30 mouse cellular contexts compared by ENCODE assay signal in genomic region chr6:91948426-91948825, GRCm38 (mm10). TPM values are rescaled to one million over a fixed set of nuclear protein-coding genes. Genes with fewer than 3 reads are reported as not detected.
A peak's percentile ranks its signal among the peaks of the same experiment; 100 is the strongest.
DNase-seq lines count a peak whose midpoint lies in the region; ATAC-seq and TF ChIP-seq lines count a peak whose summit lies in the region.
"Had no signal": no experiment of that assay in that cellular context is flagged by ENCODE, and none has a peak within 500 bp of the region (broad histone marks: within the 10 kb centered on the region; RNA-seq: fewer than 3 reads in every experiment).

No protein-coding gene starts in this region.

- H3K27ac ChIP-seq in hindbrain, postnatal 0 days = no peak overlapping the region
- no peak overlapping the region for H3K27ac ChIP-seq in hindbrain, embryonic 16.5 days (ENCODE audit: low read depth, low read length)
- H3K27ac ChIP-seq in midbrain, embryonic 14.5 days (replicated peaks; ENCODE audit: low read depth, low read length) = no peak overlapping the region
- H3K27ac ChIP-seq in midbrain, embryonic 16.5 days (ENCODE audit: low read length) = no peak overlapping the region
- H3K27ac ChIP-seq: forebrain, embryonic 12.5 days; heart, embryonic 10.5 days; heart, embryonic 15.5 days; hindbrain, embryonic 15.5 days; intestine, embryonic 15.5 days; kidney, postnatal 0 days; limb, embryonic 12.5 days; liver, embryonic 15.5 days; lung, embryonic 15.5 days; midbrain, embryonic 15.5 days had no signal

- no peak overlapping the region for H3K9ac ChIP-seq in hindbrain, postnatal 0 days (replicated peaks; ENCODE audit: low read length)
- no peak overlapping the region for H3K9ac ChIP-seq in hindbrain, embryonic 16.5 days (ENCODE audit: low read depth, low read length)
- H3K9ac ChIP-seq in midbrain, embryonic 14.5 days (replicated peaks; ENCODE audit: low read length) = no peak overlapping the region
- no peak overlapping the region for H3K9ac ChIP-seq in midbrain, embryonic 16.5 days (ENCODE audit: low read depth, low read length)
- H3K9ac ChIP-seq: forebrain, embryonic 12.5 days; heart, embryonic 15.5 days; hindbrain, embryonic 15.5 days; intestine, embryonic 15.5 days; limb, embryonic 12.5 days; liver, embryonic 15.5 days; lung, embryonic 15.5 days; midbrain, embryonic 15.5 days had no signal

- no peak overlapping the region for H3K4me3 ChIP-seq in hindbrain, postnatal 0 days (ENCODE audit: low read length)
- H3K4me3 ChIP-seq in hindbrain, embryonic 16.5 days (ENCODE audit: low read length) = no peak overlapping the region
- H3K4me3 ChIP-seq in midbrain, embryonic 14.5 days (replicated peaks; ENCODE audit: low read depth, low read length) = no peak overlapping the region
- H3K4me3 ChIP-seq in midbrain, embryonic 16.5 days (ENCODE audit: low read depth, low read length) = no peak overlapping the region
- H3K4me3 ChIP-seq: erythroblast, embryonic 14.5 days; forebrain, embryonic 12.5 days; heart, embryonic 10.5 days; heart, embryonic 15.5 days; hindbrain, embryonic 15.5 days; intestine, embryonic 15.5 days; limb, embryonic 12.5 days; liver, embryonic 15.5 days; lung, embryonic 15.5 days; midbrain, embryonic 15.5 days had no signal

- no peaks in the 10 kb centered on the region for H3K36me3 ChIP-seq in hindbrain, postnatal 0 days (ENCODE audit: insufficient read depth, low read length)
- no peaks in the 10 kb centered on the region for H3K36me3 ChIP-seq in hindbrain, embryonic 16.5 days (ENCODE audit: control insufficient read depth, insufficient read depth, low read length)
- H3K36me3 ChIP-seq in midbrain, embryonic 14.5 days (ENCODE audit: control insufficient read depth, insufficient read depth, low read length) = no peaks in the 10 kb centered on the region
- no peaks in the 10 kb centered on the region for H3K36me3 ChIP-seq in midbrain, embryonic 16.5 days (ENCODE audit: control insufficient read depth, insufficient read depth, low read length)
- H3K36me3 ChIP-seq: forebrain, embryonic 12.5 days; heart, embryonic 10.5 days; heart, embryonic 15.5 days; hindbrain, embryonic 15.5 days; intestine, embryonic 15.5 days; limb, embryonic 12.5 days; liver, embryonic 15.5 days; lung, embryonic 15.5 days; midbrain, embryonic 15.5 days had no signal

- no peak overlapping the region for H3K4me2 ChIP-seq in hindbrain, postnatal 0 days (ENCODE audit: low read depth, low read length)
- no peak overlapping the region for H3K4me2 ChIP-seq in hindbrain, embryonic 16.5 days (ENCODE audit: low read length)
- H3K4me2 ChIP-seq in midbrain, embryonic 14.5 days (ENCODE audit: low read length) = no peak overlapping the region
- no peak overlapping the region for H3K4me2 ChIP-seq in midbrain, embryonic 16.5 days (ENCODE audit: low read length)
- H3K4me2 ChIP-seq: forebrain, embryonic 12.5 days; heart, embryonic 15.5 days; hindbrain, embryonic 15.5 days; intestine, embryonic 15.5 days; limb, embryonic 12.5 days; liver, embryonic 15.5 days; lung, embryonic 15.5 days; midbrain, embryonic 15.5 days had no signal

- ATAC-seq in hindbrain, postnatal 0 days = no peak
- ATAC-seq in hindbrain, embryonic 16.5 days = no peak
- no peak for ATAC-seq in midbrain, embryonic 14.5 days (ENCODE audit: low FRiP score, low TSS enrichment)
- ATAC-seq in midbrain, embryonic 16.5 days = no peak
- ATAC-seq: intestine, embryonic 15.5 days; midbrain, embryonic 15.5 days had no signal

- H3K4me1 ChIP-seq in hindbrain, postnatal 0 days (ENCODE audit: insufficient read depth, low read length) = no peaks in the 10 kb centered on the region
- H3K4me1 ChIP-seq in hindbrain, embryonic 16.5 days (ENCODE audit: control insufficient read depth, insufficient read depth, low read depth, low read length) = no peaks in the 10 kb centered on the region
- H3K4me1 ChIP-seq in midbrain, embryonic 14.5 days (ENCODE audit: control insufficient read depth, insufficient read depth, low read length) = no peaks in the 10 kb centered on the region; the same call in 1 of the 2 replicates
- H3K4me1 ChIP-seq in midbrain, embryonic 16.5 days (ENCODE audit: control insufficient read depth, insufficient read depth, low read length) = no peaks in the 10 kb centered on the region
- H3K4me1 ChIP-seq: forebrain, embryonic 12.5 days; heart, embryonic 10.5 days; heart, embryonic 15.5 days; hindbrain, embryonic 15.5 days; intestine, embryonic 15.5 days; limb, embryonic 12.5 days; liver, embryonic 15.5 days; lung, embryonic 15.5 days; midbrain, embryonic 15.5 days had no signal

- 55% methylated on average over 2 of the region's 2 CpGs for WGBS in hindbrain, postnatal 0 days
- WGBS in hindbrain, embryonic 16.5 days = 64% methylated on average over 2 of the region's 2 CpGs
- WGBS in midbrain, embryonic 14.5 days = 74% methylated on average over 2 of the region's 2 CpGs
- 78% methylated on average over 2 of the region's 2 CpGs for WGBS in midbrain, embryonic 16.5 days

- no peaks in the 10 kb centered on the region for H3K27me3 ChIP-seq in hindbrain, postnatal 0 days (ENCODE audit: insufficient read depth, low read length)
- H3K27me3 ChIP-seq in hindbrain, embryonic 16.5 days (replicated peaks; ENCODE audit: control insufficient read depth, insufficient read depth, low read length) = no peaks in the 10 kb centered on the region
- H3K27me3 ChIP-seq in midbrain, embryonic 14.5 days (ENCODE audit: control insufficient read depth, insufficient read depth, low read length) = no peaks in the 10 kb centered on the region
- no peaks in the 10 kb centered on the region for H3K27me3 ChIP-seq in midbrain, embryonic 16.5 days (ENCODE audit: control insufficient read depth, insufficient read depth, low read depth, low read length)
- H3K27me3 ChIP-seq: forebrain, embryonic 12.5 days; hindbrain, embryonic 15.5 days; intestine, embryonic 15.5 days; limb, embryonic 12.5 days; liver, embryonic 15.5 days; lung, embryonic 15.5 days; midbrain, embryonic 15.5 days had no signal

- no peaks in the 10 kb centered on the region for H3K9me3 ChIP-seq in hindbrain, postnatal 0 days (ENCODE audit: low read length)
- no peaks in the 10 kb centered on the region for H3K9me3 ChIP-seq in hindbrain, embryonic 16.5 days (ENCODE audit: control insufficient read depth, low read length)
- H3K9me3 ChIP-seq in midbrain, embryonic 14.5 days (ENCODE audit: control insufficient read depth, low read length) = no peaks in the 10 kb centered on the region
- no peaks in the 10 kb centered on the region for H3K9me3 ChIP-seq in midbrain, embryonic 16.5 days (replicated peaks; ENCODE audit: control insufficient read depth, low read length, poor library complexity, severe bottlenecking)
- H3K9me3 ChIP-seq: forebrain, embryonic 12.5 days; heart, embryonic 10.5 days; heart, embryonic 15.5 days; hindbrain, embryonic 15.5 days; intestine, embryonic 15.5 days; limb, embryonic 12.5 days; liver, embryonic 15.5 days; lung, embryonic 15.5 days; midbrain, embryonic 15.5 days had no signal

- no peak for TF ChIP-seq CTCF in hindbrain, postnatal 0 days (IDR thresholded peaks at IDR 0.05; ENCODE audit: low read depth)

- peak; percentile 23 to 54 for DNase-seq in cerebellum, postnatal 14 days
- DNase-seq in cerebellum, postnatal 36 days = no peak
- DNase-seq in hindbrain, postnatal 0 days (ENCODE audit: low spot score) = peak; percentile 39
- DNase-seq in midbrain, embryonic 14.5 days = peak; percentile 56
- peak; percentile 13 for DNase-seq in MN1 (ENCODE audit: low spot score)
- no peak for DNase-seq in layer of hippocampus, adult 8-10 months (ENCODE audit: low spot score in 2 of 2)
- DNase-seq: adrenal gland, postnatal 36 days; cerebellum, adult 9-10 months; gastrocnemius, postnatal 14 days; heart, postnatal 36 days; kidney, adult 8-10 months; layer of hippocampus, adult 9-11 months; lung, postnatal 36 days; right cerebral cortex, postnatal 25 days; spleen, adult 18-20 months; thymus, postnatal 4 days had no signal

RNA-seq across cellular contexts. Expression of gene Fgd5, which starts 30.3 kb away (rescaled TPM):
- total RNA-seq in hindbrain, postnatal 0 days (2014; rRNA removed) = 17.6 and 17.7 TPM in 2 replicates
- 9.1 and 9.4 TPM in 2 replicates for polyA plus RNA-seq in hindbrain, postnatal 0 days (2015; fragmentation: Nextera tagmentation; extraction: Ambion mirVana)
- 14.7 and 17.1 TPM in 2 replicates for polyA plus RNA-seq in hindbrain, embryonic 16.5 days (2015; fragmentation: Nextera tagmentation; extraction: Ambion mirVana)
- 6.0 and 7.2 TPM in 2 replicates for polyA plus RNA-seq in midbrain, embryonic 14.5 days (2014; fragmentation: Nextera tagmentation; extraction: Ambion mirVana)
- polyA plus RNA-seq in midbrain, embryonic 16.5 days (2015; fragmentation: Nextera tagmentation; extraction: Ambion mirVana) = 10.0 and 11.2 TPM in 2 replicates
- 1 to 10 TPM; 4.0 to 6.0 (median 5.4) TPM for total RNA-seq in layer of hippocampus, adult 8-10 months (2022)
- total RNA-seq: megakaryocyte, adult 5-6 weeks had no signal

RNA-seq across cellular contexts. Expression of gene 4930590J08Rik, which starts 45.8 kb away (rescaled TPM):
- 2.2 and 3.2 TPM in 2 replicates for total RNA-seq in hindbrain, postnatal 0 days (2014; rRNA removed)
- 0.63 and 0.64 TPM in 2 replicates for polyA plus RNA-seq in hindbrain, postnatal 0 days (2015; fragmentation: Nextera tagmentation; extraction: Ambion mirVana)
- 1.1 and 1.2 TPM in 2 replicates for polyA plus RNA-seq in hindbrain, embryonic 16.5 days (2015; fragmentation: Nextera tagmentation; extraction: Ambion mirVana)
- 1.1 and 1.7 TPM in 2 replicates for polyA plus RNA-seq in midbrain, embryonic 14.5 days (2014; fragmentation: Nextera tagmentation; extraction: Ambion mirVana)
- polyA plus RNA-seq in midbrain, embryonic 16.5 days (2015; fragmentation: Nextera tagmentation; extraction: Ambion mirVana) = 1.4 TPM in 2 replicates
- total RNA-seq in layer of hippocampus, adult 8-10 months (2022) = 1 to 10 TPM; 2.5 to 3.8 (median 3.6) TPM
- polyA plus RNA-seq: erythroblast, embryonic 14.5 days had no signal

Comparison
In these comparisons a context has a peak if more than half of its experiments do, and no peak if none do; other contexts are left out.
1. DNase-seq: peak in cerebellum, postnatal 14 days (2 of 2), hindbrain, postnatal 0 days (single experiment), midbrain, embryonic 14.5 days (single experiment) and MN1 (single experiment); none in cerebellum, postnatal 36 days (0 of 2) and layer of hippocampus, adult 8-10 months (0 of 2).